Mouse (Mus musculus) T-helper 2 cell (primary cell): ENCODE measurements around the gene Pkd1l3.

Source experiments
- in situ Hi-C: fragments of 300-600 bp; cut with MboI, MseI; formaldehyde crosslinking; loops from one replicate; pipeline ENCODE4 v1.15.1; 2025; ENCODE audit warnings: high pct_unique_total_duplicates

Pkd1l3 gene

DNA sequence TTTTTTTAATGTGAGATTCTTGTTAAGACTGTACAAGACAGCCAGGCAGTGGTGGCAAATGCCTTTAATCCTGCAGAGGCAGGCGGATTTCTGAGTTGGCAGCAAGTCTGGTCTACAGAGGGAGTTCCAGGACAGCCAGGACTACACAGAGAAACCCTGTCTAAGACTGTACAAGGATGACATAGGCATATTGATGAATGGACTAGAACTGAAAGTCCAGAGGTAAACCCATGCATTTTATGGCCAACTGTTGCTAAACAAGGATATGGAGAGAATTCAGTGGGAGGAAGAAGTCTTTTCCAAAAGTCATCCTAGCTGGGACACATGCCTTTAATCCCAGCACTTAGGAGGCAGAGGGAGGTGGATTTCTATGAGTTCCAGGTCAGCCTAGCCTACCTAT is 83.4 kb downstream of the Pkd1l3 start:
- in situ Hi-C loops, result loop anchor here (5.0 kb wide), 1 partner anchor 85 kb away; no protein-coding TSS in a partner anchor

DNA sequence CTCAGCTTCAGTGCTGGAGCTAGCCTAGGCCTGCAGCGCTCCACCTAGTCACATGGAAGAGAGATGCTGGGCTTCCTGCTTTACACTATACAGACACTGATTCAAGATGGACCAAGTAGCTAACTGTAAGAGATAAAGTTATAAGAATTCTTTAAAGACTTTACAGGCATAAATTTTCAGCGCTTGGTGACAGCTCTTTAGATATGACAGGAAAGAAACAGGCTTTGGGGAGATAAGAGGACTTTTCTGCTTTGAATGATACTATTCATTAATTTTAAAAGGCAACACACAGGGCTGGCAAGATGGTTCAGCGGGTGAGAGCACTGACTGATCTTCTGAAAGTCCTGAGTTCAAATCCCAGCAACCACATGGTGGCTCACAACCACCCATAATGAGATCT is 84.2 kb downstream of the Pkd1l3 start:
- in situ Hi-C loops, result loop anchor here (5.0 kb wide), 1 partner anchor 84 kb away; no protein-coding TSS in a partner anchor

DNA sequence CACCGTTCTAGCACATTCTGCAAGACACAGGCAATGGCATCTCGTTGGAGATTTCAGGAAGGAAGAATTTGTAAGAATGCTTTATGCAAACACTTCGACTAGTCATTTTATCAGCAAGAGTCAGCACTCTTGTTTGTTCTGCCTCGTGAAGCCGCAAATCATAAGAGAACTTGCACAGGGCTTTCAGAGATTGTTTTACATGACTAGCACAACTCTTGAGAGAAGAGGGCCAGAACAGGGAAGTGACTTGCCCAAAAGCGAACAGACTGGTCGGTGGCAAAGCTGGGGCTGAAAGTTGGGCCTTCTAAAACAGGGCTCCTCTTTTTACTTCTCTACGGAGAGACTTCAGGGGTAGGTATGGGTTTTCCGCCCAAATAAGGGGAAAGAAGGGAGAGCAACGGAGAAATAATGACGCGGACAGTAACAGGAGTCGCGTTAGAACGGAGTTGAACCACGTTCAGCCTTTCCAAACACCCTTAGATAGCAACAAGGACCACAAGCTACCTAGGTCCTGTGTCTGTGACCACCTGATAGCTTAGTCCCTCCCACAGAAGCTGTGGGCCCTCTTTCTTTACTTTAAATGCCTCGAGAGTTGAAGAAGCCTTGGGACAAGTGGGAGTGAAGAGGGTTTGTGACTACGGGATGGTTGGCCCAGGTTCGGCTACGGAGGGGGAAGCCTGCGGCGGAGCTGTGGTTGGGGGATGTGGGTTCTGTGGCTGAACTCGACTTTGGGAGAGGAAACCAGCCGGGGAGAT is 90.4 kb downstream of the Pkd1l3 start:
- in situ Hi-C loops, result no loop called here

DNA sequence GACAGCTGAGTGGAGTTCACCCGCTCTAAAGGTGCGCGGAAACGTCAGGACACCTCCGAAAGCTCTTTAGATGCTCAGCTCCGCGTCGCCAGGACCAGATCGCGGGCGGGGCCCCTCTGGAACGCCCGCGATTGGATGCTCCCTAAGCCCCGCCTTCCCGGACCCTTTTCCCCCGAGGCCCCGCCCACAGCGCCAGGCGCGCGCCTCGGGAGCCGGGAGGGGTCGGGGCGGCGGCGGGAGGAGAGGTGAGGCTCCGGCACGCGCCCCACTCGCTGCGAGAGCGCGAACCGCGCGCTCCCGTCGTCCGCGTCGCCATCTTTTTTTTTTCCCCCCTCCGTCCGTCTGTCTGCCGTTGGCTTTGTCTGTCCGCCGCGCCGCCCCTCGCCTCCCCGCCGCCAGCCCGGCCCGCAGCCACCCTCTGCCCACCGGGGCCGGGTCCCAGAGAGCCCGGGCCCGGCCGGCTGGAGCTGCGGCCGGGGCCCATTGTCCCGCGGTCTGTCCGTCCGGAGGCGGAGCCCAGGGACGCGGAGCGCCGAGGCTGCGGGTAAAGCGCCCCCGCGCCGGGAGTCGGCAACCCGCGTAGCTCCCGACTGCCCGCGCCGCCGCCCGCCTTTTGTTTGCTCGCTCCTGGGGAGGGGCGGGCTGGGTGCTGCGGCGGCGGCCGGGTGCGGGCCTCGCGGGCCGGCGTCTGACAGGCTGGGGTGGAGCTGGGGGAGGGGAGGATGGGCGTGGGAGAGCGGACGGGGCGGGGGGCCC is 91.2 kb downstream of the Pkd1l3 start, which contains the start of gene Zfp821:
Gene Zfp821 (plus strand): TSS at position 227 of the 756 bp plus-strand sequence.
- in situ Hi-C loops, result no loop called here

DNA sequence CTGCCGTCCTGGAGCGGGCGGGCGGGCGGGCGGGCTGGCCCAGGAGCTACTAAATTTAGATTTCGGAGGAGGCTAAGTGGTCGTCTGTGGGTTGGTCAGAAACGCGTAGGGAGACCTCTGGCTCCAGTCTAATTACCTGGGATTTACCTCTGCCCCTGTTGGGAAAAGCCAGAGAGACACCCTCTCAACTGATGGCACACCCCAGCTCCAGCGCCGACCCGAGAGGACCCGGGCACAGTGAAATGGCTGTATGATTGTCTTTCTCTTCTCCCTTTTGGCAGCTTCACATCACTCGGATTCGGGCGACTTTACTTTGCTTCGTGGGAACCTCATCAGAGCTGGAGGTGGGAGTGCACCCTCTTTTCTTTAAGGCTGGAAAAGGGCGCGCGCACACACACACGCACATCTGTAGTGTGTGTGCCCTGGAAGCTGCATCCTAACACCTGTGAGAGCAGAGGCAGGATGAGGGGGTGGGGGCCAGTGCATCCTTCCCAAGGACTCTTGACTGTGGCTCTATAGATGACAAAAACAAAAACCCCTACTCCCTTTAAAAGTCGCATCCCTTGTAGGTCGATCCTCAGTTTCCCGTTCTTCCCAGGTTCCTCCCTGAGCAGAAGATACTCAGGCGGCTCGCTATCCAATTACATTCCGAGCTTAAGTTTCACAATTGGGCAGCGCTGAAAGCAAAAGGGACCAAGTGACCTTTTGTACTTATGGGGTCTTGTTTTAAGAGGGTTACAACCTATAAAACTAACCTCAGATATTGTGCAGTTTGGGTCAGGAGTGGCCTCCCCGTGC is 92.0 kb downstream of the Pkd1l3 start:
- in situ Hi-C loops, result no loop called here

DNA sequence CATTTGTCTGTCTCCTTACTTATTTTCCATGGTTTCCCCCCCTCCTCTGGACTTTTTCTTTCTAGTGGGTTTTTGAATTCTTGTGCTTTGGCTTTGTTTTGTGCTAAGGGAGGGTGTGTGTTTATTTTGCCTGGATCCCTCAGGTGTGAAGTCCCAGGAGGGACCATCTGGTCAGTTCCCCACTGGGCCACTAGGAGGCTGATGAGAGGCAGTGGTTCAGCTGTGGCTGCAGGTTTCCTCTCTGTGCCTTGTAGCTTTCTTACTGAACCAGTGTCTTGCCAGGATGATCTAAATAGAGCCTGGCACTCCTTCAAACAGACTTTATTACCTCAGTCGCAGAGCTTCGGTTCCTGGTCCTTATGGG is 92.5 kb downstream of the Pkd1l3 start:
- in situ Hi-C loops, result no loop called here

DNA sequence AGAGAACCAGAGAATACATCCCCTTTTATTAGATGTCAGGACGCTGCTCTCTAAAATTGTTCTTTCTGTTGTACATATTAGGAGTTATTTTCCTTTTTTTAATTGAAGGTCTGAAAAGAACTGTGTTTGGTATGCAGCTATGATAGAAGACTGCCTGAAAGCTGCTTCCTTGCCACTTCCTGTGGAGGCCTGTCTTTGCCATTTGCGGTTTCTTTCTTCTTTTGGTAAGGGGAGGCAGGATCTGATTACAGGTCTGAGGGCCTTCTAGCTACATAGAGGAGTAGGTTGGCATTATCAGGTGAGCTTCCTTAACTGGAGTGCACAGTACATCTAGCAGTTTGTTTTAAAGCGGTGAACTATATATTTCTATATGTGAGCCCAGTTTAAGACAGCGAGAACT is 93.6 kb downstream of the Pkd1l3 start:
- in situ Hi-C loops, result no loop called here

DNA sequence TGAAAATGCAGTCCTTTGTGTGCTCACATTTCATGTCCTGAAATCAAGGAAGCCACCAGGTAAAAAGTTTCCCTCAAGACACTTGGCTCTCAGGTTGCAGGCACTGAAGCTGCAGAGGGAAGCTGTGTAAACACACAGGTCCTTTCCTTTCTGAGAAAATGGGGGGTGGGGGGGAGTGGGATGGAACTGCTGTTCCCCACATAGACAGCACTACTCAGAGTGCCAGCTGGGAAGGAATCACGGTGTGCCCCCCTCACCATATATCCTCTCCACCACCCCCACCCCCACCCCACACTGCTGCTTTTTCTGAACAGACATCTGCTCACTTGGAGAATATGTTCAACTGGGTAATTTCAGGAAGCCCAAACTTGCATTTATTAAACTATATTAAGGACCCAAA is 98.2 kb downstream of the Pkd1l3 start:
- in situ Hi-C loops, result no loop called here

GRCm38 (mm10) chr8:109714961-109715360 is 100.6 kb downstream of the Pkd1l3 start:
- in situ Hi-C loops, result no loop called here
